Mouse (Mus musculus): Measurements from ENCODE around the gene Olfr965.
"Not testable (repeated sequence)": the region's sequence is repeated elsewhere in the genome, so short reads cannot be mapped to it uniquely, and the experiment has no call there.

The Olfr965 gene

DNA sequence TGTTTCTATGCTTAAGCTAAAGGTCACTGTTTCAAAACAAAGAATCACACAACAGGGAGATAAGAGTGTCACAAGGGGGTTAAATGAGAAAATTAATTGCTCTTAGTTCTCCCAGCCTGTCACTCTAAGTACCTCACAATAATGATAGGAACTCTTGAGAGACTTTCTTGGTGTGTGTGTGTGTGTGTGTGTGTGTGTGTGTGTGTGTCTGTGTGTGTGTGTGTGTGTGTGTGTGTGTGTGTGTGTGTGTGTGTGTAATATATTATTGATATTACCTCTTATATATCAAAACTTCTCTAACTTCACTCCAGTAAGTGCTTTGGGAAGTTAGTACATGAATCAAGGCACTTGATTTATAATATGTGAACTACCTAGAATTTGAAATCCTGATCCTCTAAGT, at the start of gene Olfr965:
Gene Olfr965 (plus strand): TSS at position 301 of the 400 bp plus-strand sequence.
- no peak for DNase-seq (ENCODE audit: extremely low read depth, low read depth, low spot score)

- DNase-seq (ENCODE audit: extremely low read depth, low read depth, low spot score), result no peak
Measured at GRCm38 (mm10) chr9:39666905-39667304, 44.2 kb upstream of the Olfr965 start, which contains the start of gene Olfr963. TSS of gene Olfr963 (plus strand) at chr9:39667205.

GRCm38 (mm10) chr9:39669723-39670122, 41.4 kb upstream of the Olfr965 start:
- DNase-seq (ENCODE audit: extremely low read depth, low read depth, low spot score), result no peak

- DNase-seq (ENCODE audit: extremely low read depth, low read depth, low spot score), result no peak
Measured at GRCm38 (mm10) chr9:39674820-39675219, 36.3 kb upstream of the Olfr965 start.

- no peak for DNase-seq (ENCODE audit: extremely low read depth, low read depth, low spot score)
Measured at GRCm38 (mm10) chr9:39678557-39678956, 32.6 kb upstream of the Olfr965 start.

GRCm38 (mm10) chr9:39679280-39679679, 31.9 kb upstream of the Olfr965 start:
- DNase-seq (ENCODE audit: extremely low read depth, low read depth, low spot score), result no peak

- DNase-seq (ENCODE audit: extremely low read depth, low read depth, low spot score), result not testable (repeated sequence)
Measured at GRCm38 (mm10) chr9:39701123-39701522, 10.0 kb upstream of the Olfr965 start.

DNA sequence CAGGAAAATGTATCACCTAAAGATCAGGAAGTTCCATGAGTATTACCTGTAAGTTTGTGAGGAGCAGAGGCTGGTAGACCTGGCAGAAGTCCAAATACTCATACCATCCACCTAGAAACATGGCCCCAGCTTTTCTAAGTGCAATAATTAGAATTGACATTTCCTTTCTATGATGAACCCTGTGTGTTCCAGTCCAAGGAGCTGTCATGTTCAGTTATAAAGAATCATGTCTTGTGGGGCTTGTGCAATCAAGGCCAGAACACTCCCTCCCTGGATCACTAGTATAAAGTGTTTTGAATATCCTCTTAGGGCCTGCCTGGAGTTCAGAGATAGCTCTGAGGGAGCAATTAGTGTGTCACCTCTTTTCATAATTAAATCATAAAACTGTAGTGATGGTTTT, 4.1 kb upstream of the Olfr965 start, which contains the start of gene Olfr149:
Gene Olfr149 (minus strand): TSS at position 101 of the 400 bp plus-strand sequence.
- no peak for DNase-seq (ENCODE audit: extremely low read depth, low read depth, low spot score)

- no peak for DNase-seq (ENCODE audit: extremely low read depth, low read depth, low spot score)
Measured at GRCm38 (mm10) chr9:39708958-39709357, 2.2 kb upstream of the Olfr965 start.

DNA sequence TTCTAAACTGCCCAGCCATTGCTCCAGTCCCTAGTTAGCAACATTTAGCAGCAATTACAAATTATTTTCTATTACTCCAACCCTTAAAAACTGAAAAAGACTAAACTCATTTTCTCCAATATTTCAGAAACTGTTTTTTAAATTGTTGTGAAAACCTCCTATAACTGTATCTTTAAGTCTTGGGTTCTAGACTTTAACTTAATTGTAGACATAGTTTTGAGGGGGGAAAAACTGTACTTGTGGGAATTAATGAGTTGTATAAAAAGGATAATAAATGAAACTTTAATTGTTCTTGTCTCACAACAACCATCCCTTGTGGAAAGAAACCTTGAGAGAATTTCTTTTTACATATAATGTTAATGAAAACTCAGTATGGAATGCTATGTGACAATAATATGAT, 19.5 kb downstream of the Olfr965 start, which contains the start of gene Olfr150:
Gene Olfr150 (plus strand): TSS at position 301 of the 400 bp plus-strand sequence.
- no peak for DNase-seq (ENCODE audit: extremely low read depth, low read depth, low spot score)

DNA sequence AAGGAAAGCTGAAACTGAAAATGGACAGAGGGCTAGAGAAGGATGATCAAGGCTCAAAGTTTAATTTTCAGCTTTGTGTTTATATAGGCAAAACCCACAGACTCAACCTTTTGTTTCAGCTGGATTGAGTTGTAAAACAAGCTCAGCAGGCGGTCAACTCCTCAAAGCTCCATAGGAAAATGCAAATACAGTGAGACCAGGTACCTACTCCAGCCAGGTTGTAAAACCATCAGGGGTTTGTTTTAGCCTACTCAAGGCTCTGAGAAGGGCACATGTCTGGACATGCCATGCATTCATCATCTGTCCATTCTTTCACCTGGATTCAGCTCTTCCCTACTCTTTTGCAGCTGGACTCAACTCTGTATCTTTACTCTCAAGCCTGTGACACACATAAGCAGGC, 29.6 kb downstream of the Olfr965 start:
- DNase-seq (ENCODE audit: extremely low read depth, low read depth, low spot score), result no peak

GRCm38 (mm10) chr9:39745949-39746348, 34.8 kb downstream of the Olfr965 start, which contains the start of gene Olfr967:
TSS of gene Olfr967 (plus strand) at chr9:39746249.
- no peak for DNase-seq (ENCODE audit: extremely low read depth, low read depth, low spot score)

- no peak for DNase-seq (ENCODE audit: extremely low read depth, low read depth, low spot score)
Measured at GRCm38 (mm10) chr9:39746428-39746827, 35.3 kb downstream of the Olfr965 start.

All from fat pad, adult 2 months (tissue).